Mouse (Mus musculus) liver, embryonic 16.5 days (tissue): ENCODE measurements around the gene Prlh. TPM values are rescaled to one million over a fixed set of nuclear protein-coding genes. Genes with fewer than 3 reads are reported as not detected.

Experiments used
- ATAC-seq: fragments of 200-750 bp; cut with Nextera tagmentation; 2 replicates; pipeline ENCODE4 v1.8.0; 2017; ENCODE audit warnings: low read depth, mild to moderate bottlenecking, moderate number of reproducible peaks, moderate library complexity
- H3K27ac ChIP-seq: fragments of 300-500 bp; sonication (generic); 2 replicates; pipeline ENCODE4 v1.5.1; 2014; ENCODE audit warnings: mild to moderate bottlenecking, low read length
- H3K27me3 ChIP-seq: fragments of 300-500 bp; sonication (generic); 2 replicates; pipeline ENCODE4 v1.6.1; 2014; ENCODE audit warnings: low read depth, low read length, mixed read lengths; ENCODE audit not compliant: control insufficient read depth, insufficient read depth
- H3K36me3 ChIP-seq: fragments of 300-500 bp; sonication (generic); 2 replicates; pipeline ENCODE4 v1.6.1; 2014; ENCODE audit warnings: mild to moderate bottlenecking; ENCODE audit not compliant: control insufficient read depth, insufficient read depth
- H3K4me1 ChIP-seq: fragments of 300-500 bp; sonication (generic); 2 replicates; pipeline ENCODE4 v1.6.1; 2014; ENCODE audit warnings: low read depth, low read length, mixed read lengths; ENCODE audit not compliant: control insufficient read depth
- H3K4me2 ChIP-seq: fragments of 300-500 bp; sonication (generic); 2 replicates; pipeline ENCODE4 v1.6.1; 2014; ENCODE audit warnings: low read depth, low read length, mixed read lengths
- H3K4me3 ChIP-seq: fragments of 300-500 bp; sonication (generic); 2 replicates; pipeline ENCODE4 v1.5.1; 2014; ENCODE audit warnings: low read depth, mild to moderate bottlenecking, low read length
- H3K9ac ChIP-seq: fragments of 300-500 bp; sonication (generic); 2 replicates; pipeline ENCODE4 v1.6.1; 2014; ENCODE audit warnings: low read depth, low read length
- H3K9me3 ChIP-seq: fragments of 300-500 bp; sonication (generic); replicated peaks from 2 replicates; pipeline ENCODE4 v1.6.1; 2016; ENCODE audit warnings: low read length; ENCODE audit not compliant: control insufficient read depth
- WGBS: fragments of 180-500 bp; shearing (Covaris S2); extraction: QIAGEN DNeasy Blood & Tissue Kit; methylation state at CpG from one replicate; pipeline ENCODE4 v1.1.7; 2014; ENCODE audit not compliant: insufficient replicate concordance; 5-methylcytosine and 5-hydroxymethylcytosine counted together
- polyA plus RNA-seq: library from polyadenylated mRNA; unstranded; fragments of >200 nt; fragmentation: Nextera tagmentation; extraction: Ambion mirVana; gene quantifications from 2 replicates; pipeline ENCODE4 v1.2.1, GENCODE M21; 2015

Gene Prlh
- polyA plus RNA-seq, 1 experiment from 2014 or later = not detected

- H3K27ac ChIP-seq = no peak overlapping the region
- no peaks in the 10 kb centered on the region for H3K36me3 ChIP-seq
- WGBS = 48% methylated on average over 3 of the region's 3 CpGs
- H3K4me2 ChIP-seq = no peak overlapping the region
- no peaks in the 10 kb centered on the region for H3K9me3 ChIP-seq
- H3K4me1 ChIP-seq = no peaks in the 10 kb centered on the region; the same call in none of the 2 replicates
- H3K27me3 ChIP-seq = peaks cover 16% of the 10 kb centered on the region
- H3K4me3 ChIP-seq = no peak overlapping the region
- ATAC-seq = no peak
- no peak overlapping the region for H3K9ac ChIP-seq
These were observed 48.2 kb downstream of the Prlh start for GRCm38 (mm10) chr1:91001101-91001500.

- H3K9me3 ChIP-seq = no peaks in the 10 kb centered on the region
- H3K9ac ChIP-seq = no peak overlapping the region
- ATAC-seq = no peak
- no peak overlapping the region for H3K27ac ChIP-seq
- no peaks in the 10 kb centered on the region; the same call in none of the 2 replicates for H3K4me1 ChIP-seq
- H3K27me3 ChIP-seq = peaks cover 16% of the 10 kb centered on the region
- no peak overlapping the region for H3K4me3 ChIP-seq
- WGBS = 60% methylated on average over 3 of the region's 3 CpGs
- H3K36me3 ChIP-seq = no peaks in the 10 kb centered on the region
- H3K4me2 ChIP-seq = no peak overlapping the region
These were observed 49.1 kb downstream of the Prlh start for GRCm38 (mm10) chr1:91001871-91002539.

GRCm38 (mm10) chr1:91002641-91003040, 49.7 kb downstream of the Prlh start:
- no peak overlapping the region for H3K27ac ChIP-seq
- H3K9me3 ChIP-seq = no peaks in the 10 kb centered on the region
- no peak overlapping the region for H3K9ac ChIP-seq
- H3K4me2 ChIP-seq = no peak overlapping the region
- no peak overlapping the region for H3K4me3 ChIP-seq
- no peak for ATAC-seq
- H3K4me1 ChIP-seq = no peaks in the 10 kb centered on the region; the same call in none of the 2 replicates
- peaks cover 16% of the 10 kb centered on the region for H3K27me3 ChIP-seq
- no peaks in the 10 kb centered on the region for H3K36me3 ChIP-seq
- 46% methylated on average over 3 of the region's 3 CpGs for WGBS

Other genes starting within 250 kb of the Prlh start
- gene Col6a3, start 109.1 kb upstream of the Prlh start, polyA plus RNA-seq = 4.0 and 6.8 TPM in 2 replicates
- gene Mlph, start 38.0 kb upstream of the Prlh start, polyA plus RNA-seq = 0.05 TPM in 1 of 2 replicates, not detected in the other
- 5.7 and 7.4 TPM in 2 replicates for gene Rab17, start 16.6 kb downstream of the Prlh start, polyA plus RNA-seq
- gene Lrrfip1, start 45.6 kb downstream of the Prlh start, polyA plus RNA-seq = 16.1 and 20.5 TPM in 2 replicates
- 0.63 and 0.96 TPM in 2 replicates for gene Rbm44, start 192.0 kb downstream of the Prlh start, polyA plus RNA-seq
- 4.9 and 5.2 TPM in 2 replicates for gene Ramp1, start 226.7 kb downstream of the Prlh start, polyA plus RNA-seq